ENCODE assay signal across 18 mouse cellular contexts in the genomic region with DNA sequence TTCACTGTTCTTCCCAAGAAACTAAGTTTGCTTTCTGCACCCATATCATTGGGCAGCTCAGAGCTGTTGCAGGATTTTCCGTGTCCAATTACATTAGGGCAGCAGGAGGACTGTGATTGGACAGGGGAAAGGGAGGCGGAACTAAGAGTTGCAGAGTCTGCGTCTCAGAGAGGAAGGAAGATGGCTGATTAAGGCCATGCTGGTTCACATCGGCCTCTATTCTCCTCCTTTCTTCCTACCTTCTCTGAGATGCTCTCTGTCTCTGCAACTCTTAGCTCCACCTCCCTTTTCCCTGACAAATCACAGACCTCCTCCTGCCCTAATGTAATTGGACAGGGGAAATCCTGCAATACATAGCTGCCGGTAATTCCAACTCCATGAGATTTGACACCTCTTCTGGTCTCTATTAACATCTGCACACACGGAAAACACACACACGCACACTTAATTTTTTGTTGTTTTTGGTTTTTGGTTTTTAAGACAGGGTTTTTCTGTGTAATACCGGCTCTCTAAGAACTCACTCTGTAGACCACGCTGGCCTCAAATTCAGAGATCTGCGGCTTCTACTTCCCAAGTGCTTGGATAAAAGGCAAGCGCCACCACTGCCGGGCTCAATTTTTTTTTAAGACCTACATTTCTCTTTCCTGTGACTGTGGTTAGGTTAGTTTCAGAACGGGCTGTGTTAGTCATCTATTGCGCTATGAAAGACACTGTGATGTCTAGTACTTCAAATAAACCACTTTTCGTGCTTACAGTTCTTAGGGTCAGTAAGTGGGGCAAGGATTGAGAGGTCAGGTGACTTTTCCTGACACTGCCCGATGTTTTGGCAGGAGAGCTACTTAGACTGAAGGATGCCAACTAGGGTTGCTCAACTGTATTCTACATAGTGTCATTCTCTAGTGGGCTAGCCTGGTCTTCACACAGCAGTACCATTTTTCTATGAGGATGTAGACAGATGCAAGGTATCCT.
DNase-seq lines count a peak whose midpoint lies in the region; ATAC-seq and TF ChIP-seq lines count a peak whose summit lies in the region.
"Had no signal": no experiment of that assay in that cellular context is flagged by ENCODE, and none has a peak within 500 bp of the region (broad histone marks: within the 10 kb centered on the region; RNA-seq: fewer than 3 reads in every experiment).

No protein-coding gene starts in this region.

- H3K4me1 ChIP-seq in CH12.LX (ENCODE audit: control insufficient read depth in 1 of 2, insufficient read depth in 2 of 2) = peaks cover 26 to 51% of the 10 kb centered on the region in 2 experiments
- no peaks in the 10 kb centered on the region for H3K4me1 ChIP-seq in forebrain, embryonic 11.5 days (replicated peaks; ENCODE audit: control insufficient read depth, insufficient read depth, low read length)
- H3K4me1 ChIP-seq: embryonic facial prominence, embryonic 13.5 days; limb, embryonic 10.5 days; liver, embryonic 12.5 days; stomach, embryonic 15.5 days had no signal

- no peak overlapping the region for H3ac ChIP-seq in C2C12 (ENCODE audit: control insufficient read depth, insufficient read length, low read depth)

- TF ChIP-seq CTCF in C2C12 (IDR thresholded peaks at IDR 0.05; ENCODE audit: control insufficient read depth, insufficient read depth, insufficient read length) (no peak), CH12.LX (conservative IDR thresholded peaks at IDR 0.05 in 1 of 2, IDR thresholded peaks at IDR 0.05 in 1 of 2; ENCODE audit: low read depth in 2 of 2, low read length in 2 of 2) (no peak)

- H3K27ac ChIP-seq in CH12.LX (ENCODE audit: insufficient read depth, low read depth) = peak overlapping the region; percentile 72
- H3K27ac ChIP-seq in forebrain, embryonic 11.5 days (ENCODE audit: low read depth, low read length) = no peak overlapping the region
- H3K27ac ChIP-seq: embryonic facial prominence, embryonic 13.5 days; forebrain, embryonic 13.5 days; gastrocnemius, adult 2 months; limb, embryonic 10.5 days; liver, embryonic 12.5 days; stomach, embryonic 15.5 days had no signal

- ATAC-seq in inflammation-experienced regulatory T-cells, adult 6 months = peak; percentile 88
- ATAC-seq in forebrain, embryonic 11.5 days (replicated peaks; ENCODE audit: low FRiP score) = no peak
- ATAC-seq: forebrain, embryonic 13.5 days; hindbrain, embryonic 16.5 days; liver, embryonic 12.5 days had no signal

- no peaks in the 10 kb centered on the region for H3K79me3 ChIP-seq in C2C12 (ENCODE audit: low read depth)

- H3K9me3 ChIP-seq in CH12.LX (replicated peaks; ENCODE audit: low read length) = peaks cover 8% of the 10 kb centered on the region
- H3K9me3 ChIP-seq in forebrain, embryonic 11.5 days (ENCODE audit: control insufficient read depth, low read length) = no peaks in the 10 kb centered on the region
- H3K9me3 ChIP-seq: embryonic facial prominence, embryonic 13.5 days; forebrain, embryonic 13.5 days; limb, embryonic 10.5 days; liver, embryonic 12.5 days; stomach, embryonic 15.5 days had no signal

- TF ChIP-seq EP300 in CH12.LX (IDR thresholded peaks at IDR 0.05; ENCODE audit: low read length) = peak; percentile 57

- 93% methylated on average over 16 of the region's 16 CpGs for WGBS in forebrain, embryonic 11.5 days

- H3K4me2 ChIP-seq in CH12.LX (ENCODE audit: insufficient read depth, low read depth, poor library complexity, severe bottlenecking) = peak overlapping the region; percentile 52
- no peak overlapping the region for H3K4me2 ChIP-seq in forebrain, embryonic 11.5 days (ENCODE audit: low read depth, low read length, severe bottlenecking)
- H3K4me2 ChIP-seq: embryonic facial prominence, embryonic 13.5 days; forebrain, embryonic 13.5 days; liver, embryonic 12.5 days; stomach, embryonic 15.5 days had no signal

- no peak for DNase-seq in CH12.LX (ENCODE audit: extremely low read depth)
- peak; percentile 35 for DNase-seq in thymus, postnatal 25 days
- no peak for DNase-seq in frontal cortex, postnatal 25 days (ENCODE audit: low spot score in 2 of 2)
- DNase-seq in forebrain, embryonic 11.5 days (ENCODE audit: low spot score) = no peak
- no peak for DNase-seq in kidney, postnatal 25 days
- DNase-seq: gastrocnemius, adult 2 months; heart, postnatal 10 days; kidney, adult 2 months; kidney, postnatal 4 days had no signal

- H3K36me3 ChIP-seq in C2C12 (ENCODE audit: control insufficient read depth, insufficient read depth) = no peaks in the 10 kb centered on the region
- H3K36me3 ChIP-seq in CH12.LX (replicated peaks in 1 of 2; ENCODE audit: control insufficient read depth in 1 of 2, insufficient read depth in 1 of 2, low read length in 1 of 2) = no peaks in the 10 kb centered on the region
- no peaks in the 10 kb centered on the region for H3K36me3 ChIP-seq in forebrain, embryonic 11.5 days (ENCODE audit: control insufficient read depth, insufficient read depth, low read length)
- H3K36me3 ChIP-seq: embryonic facial prominence, embryonic 13.5 days; G1E; limb, embryonic 10.5 days; liver, embryonic 12.5 days; stomach, embryonic 15.5 days had no signal

- no peaks in the 10 kb centered on the region for H3K79me2 ChIP-seq in C2C12 (ENCODE audit: control insufficient read depth, insufficient read depth)
- no peaks in the 10 kb centered on the region for H3K79me2 ChIP-seq in CH12.LX (replicated peaks; ENCODE audit: control insufficient read depth, extremely low read depth, insufficient read depth, poor library complexity, severe bottlenecking)

- no peak overlapping the region for H3K4me3 ChIP-seq in C2C12 (ENCODE audit: insufficient read depth, poor library complexity, severe bottlenecking)
- H3K4me3 ChIP-seq in CH12.LX (replicated peaks in 1 of 3; ENCODE audit: low read depth in 2 of 3, low read length in 2 of 3, poor library complexity in 1 of 3) = peak overlapping the region in 1 of 3 experiments; percentile 17
- no peak overlapping the region for H3K4me3 ChIP-seq in forebrain, embryonic 11.5 days (ENCODE audit: low read depth, low read length)
- H3K4me3 ChIP-seq: embryonic facial prominence, embryonic 13.5 days; forebrain, embryonic 13.5 days; gastrocnemius, adult 2 months; limb, embryonic 10.5 days; liver, embryonic 12.5 days; stomach, embryonic 15.5 days had no signal

- dilution Hi-C loops in CH12.LX (cut with MboI; ENCODE audit: extremely low pct_ligation_motif_present, extremely low pct_unique_long_range_greater_than_20kb, low sequenced_read_pairs) = no loop called here

- in situ Hi-C loops in CH12.LX (cut with MboI; ENCODE audit: low pct_ligation_motif_present, low pct_unique_long_range_greater_than_20kb, low sequenced_read_pairs) = loop anchor here (10.0 kb wide), 1 partner anchor 125 kb away; no protein-coding TSS in a partner anchor

- no peak for TF ChIP-seq RAD21 in CH12.LX (IDR thresholded peaks at IDR 0.05; ENCODE audit: low read depth, low read length)

- H3K27me3 ChIP-seq in C2C12 (ENCODE audit: control insufficient read depth, insufficient read depth, insufficient read length) = no peaks in the 10 kb centered on the region
- no peaks in the 10 kb centered on the region for H3K27me3 ChIP-seq in CH12.LX (replicated peaks)
- no peaks in the 10 kb centered on the region for H3K27me3 ChIP-seq in forebrain, embryonic 11.5 days (ENCODE audit: control insufficient read depth, insufficient read depth, low read length)
- H3K27me3 ChIP-seq: embryonic facial prominence, embryonic 13.5 days; forebrain, embryonic 13.5 days; liver, embryonic 12.5 days; stomach, embryonic 15.5 days had no signal

- TF ChIP-seq POLR2A in CH12.LX (IDR thresholded peaks at IDR 0.05; ENCODE audit: low read depth, low read length) = peak; percentile 73

- peak overlapping the region; percentile 27; the same call in 1 of the 2 replicates for H3K9ac ChIP-seq in CH12.LX (ENCODE audit: insufficient read depth, low read depth)
- H3K9ac ChIP-seq in forebrain, embryonic 11.5 days (ENCODE audit: low read length) = no peak overlapping the region
- H3K9ac ChIP-seq: embryonic facial prominence, embryonic 13.5 days; forebrain, embryonic 13.5 days; liver, embryonic 12.5 days; stomach, embryonic 15.5 days had no signal

TF ChIP-seq in C2C12, 6 proteins besides CTCF, POLR2A, EP300 and RAD21:
- TF ChIP-seq USF1 (IDR thresholded peaks at IDR 0.05; ENCODE audit: low read depth) (peak; percentile 47), MYOG (IDR thresholded peaks at IDR 0.05; ENCODE audit: control insufficient read depth, extremely low read depth, insufficient read length) (no peak)
TF ChIP-seq in C2C12: peak in this region for 1.

TF ChIP-seq in CH12.LX, 34 proteins besides CTCF, POLR2A, EP300 and RAD21:
- TF ChIP-seq ZKSCAN1 (IDR thresholded peaks at IDR 0.05; ENCODE audit: borderline replicate concordance, low read depth, low read length) (no peak), ELF1 (IDR thresholded peaks at IDR 0.05; ENCODE audit: low read depth, low read length) (peak; percentile 29; the same call in 1 of the 2 replicates), NRF1 (IDR thresholded peaks at IDR 0.05; ENCODE audit: low read depth, low read length) (0 out of 2 replicates have a peak, but pooled peaks have one; percentile 48), SIN3A (IDR thresholded peaks at IDR 0.05; ENCODE audit: low read length) (no peak), USF1 (IDR thresholded peaks at IDR 0.05; ENCODE audit: low read depth, low read length) (no peak), TCF12 (IDR thresholded peaks at IDR 0.05; ENCODE audit: low read depth, low read length) (no peak; the same call in 1 of the 2 replicates), TBP (conservative IDR thresholded peaks at IDR 0.05; ENCODE audit: low read depth, low read length) (peak; percentile 61; the same call in 1 of the 2 replicates), JUN (IDR thresholded peaks at IDR 0.05; ENCODE audit: insufficient read depth, low read depth, low read length) (peak; percentile 27; the same call in 1 of the 2 replicates), CHD1 (IDR thresholded peaks at IDR 0.05; ENCODE audit: low read depth, low read length) (no peak), BHLHE40 (IDR thresholded peaks at IDR 0.05; ENCODE audit: low read depth, low read length) (peak; percentile 62; the same call in 1 of the 2 replicates), ZNF384 (IDR thresholded peaks at IDR 0.05; ENCODE audit: low read depth, low read length) (peak; percentile 90), HCFC1 (IDR thresholded peaks at IDR 0.05; ENCODE audit: low read depth, low read length) (no peak), ETS1 (conservative IDR thresholded peaks at IDR 0.05; ENCODE audit: low read depth, low read length) (0 out of 2 replicates have a peak, but pooled peaks have one; percentile 38), IRF4 (IDR thresholded peaks at IDR 0.05; ENCODE audit: low read depth, low read length) (peak; percentile 49; the same call in 1 of the 2 replicates), CHD2 (IDR thresholded peaks at IDR 0.05; ENCODE audit: low read length) (0 out of 2 replicates have a peak, but pooled peaks have one; percentile 17), SMC3 (IDR thresholded peaks at IDR 0.05; ENCODE audit: low read depth, low read length) (0 out of 2 replicates have a peak, but pooled peaks have one; percentile 4)
